24 mouse cellular contexts compared by ENCODE assay signal in genomic region chr2:103037831-103038230, GRCm38 (mm10). TPM values are rescaled to one million over a fixed set of nuclear protein-coding genes. Genes with fewer than 3 reads are reported as not detected.
DNase-seq lines count a peak whose midpoint lies in the region; ATAC-seq and TF ChIP-seq lines count a peak whose summit lies in the region.
"Had no signal": no experiment of that assay in that cellular context is flagged by ENCODE, and none has a peak within 500 bp of the region (broad histone marks: within the 10 kb centered on the region; RNA-seq: fewer than 3 reads in every experiment).

No protein-coding gene starts in this region.

- no peak overlapping the region for H3K4me3 ChIP-seq in kidney, adult 2 months (ENCODE audit: insufficient read depth, low read depth, low read length)
- no peak overlapping the region for H3K4me3 ChIP-seq in kidney, embryonic 14.5 days (ENCODE audit: low read length)
- H3K4me3 ChIP-seq in lung, postnatal 0 days (ENCODE audit: low read depth, low read length): no peak overlapping the region
- no peak overlapping the region for H3K4me3 ChIP-seq in lung, adult 2 months (replicated peaks; ENCODE audit: extremely low read depth, low read depth, low read length)
- H3K4me3 ChIP-seq: embryonic facial prominence, embryonic 12.5 days; embryonic facial prominence, embryonic 15.5 days; heart, embryonic 12.5 days; heart, embryonic 15.5 days; hindbrain, embryonic 10.5 days; hindbrain, embryonic 13.5 days had no signal

- peaks cover 6% of the 10 kb centered on the region; the same call in 1 of the 2 replicates for H3K4me1 ChIP-seq in kidney, adult 2 months (ENCODE audit: control insufficient read depth, insufficient read depth, low read length)
- H3K4me1 ChIP-seq in kidney, embryonic 14.5 days (ENCODE audit: control insufficient read depth, insufficient read depth, low read length): no peaks in the 10 kb centered on the region
- H3K4me1 ChIP-seq in lung, postnatal 0 days (ENCODE audit: insufficient read depth, low read depth, low read length): no peaks in the 10 kb centered on the region
- no peaks in the 10 kb centered on the region for H3K4me1 ChIP-seq in lung, adult 2 months (ENCODE audit: control insufficient read depth, insufficient read depth, low read length)
- H3K4me1 ChIP-seq: embryonic facial prominence, embryonic 12.5 days; embryonic facial prominence, embryonic 15.5 days; heart, embryonic 12.5 days; heart, embryonic 15.5 days; hindbrain, embryonic 10.5 days had no signal

- no peaks in the 10 kb centered on the region for H3K9me3 ChIP-seq in kidney, embryonic 14.5 days (ENCODE audit: control insufficient read depth, low read length)
- no peaks in the 10 kb centered on the region for H3K9me3 ChIP-seq in lung, postnatal 0 days (ENCODE audit: low read length)
- H3K9me3 ChIP-seq: embryonic facial prominence, embryonic 12.5 days; embryonic facial prominence, embryonic 15.5 days; heart, embryonic 12.5 days; heart, embryonic 15.5 days; hindbrain, embryonic 10.5 days; hindbrain, embryonic 13.5 days had no signal

- ATAC-seq in kidney, embryonic 14.5 days (ENCODE audit: low FRiP score, low TSS enrichment): no peak
- ATAC-seq in lung, postnatal 0 days: no peak
- ATAC-seq: forebrain, embryonic 14.5 days; forebrain, postnatal 0 days had no signal

- 46% methylated on average over 4 of the region's 4 CpGs for WGBS in kidney, adult 2 months
- WGBS in kidney, embryonic 14.5 days: 83% methylated on average over 4 of the region's 4 CpGs
- 84% methylated on average over 4 of the region's 4 CpGs for WGBS in lung, postnatal 0 days
- 75% methylated on average over 4 of the region's 4 CpGs for WGBS in lung, adult 2 months

- no peak overlapping the region for H3K9ac ChIP-seq in kidney, embryonic 14.5 days (ENCODE audit: low read depth, low read length)
- no peak overlapping the region for H3K9ac ChIP-seq in lung, postnatal 0 days (replicated peaks; ENCODE audit: low read depth)
- H3K9ac ChIP-seq: embryonic facial prominence, embryonic 12.5 days; embryonic facial prominence, embryonic 15.5 days; forebrain, postnatal 0 days; heart, embryonic 12.5 days; heart, embryonic 15.5 days; hindbrain, embryonic 13.5 days had no signal

- no peak for TF ChIP-seq POLR2A in kidney, adult 2 months (IDR thresholded peaks at IDR 0.05; ENCODE audit: low read depth, low read length)
- TF ChIP-seq POLR2A in lung, adult 2 months (IDR thresholded peaks at IDR 0.05; ENCODE audit: borderline replicate concordance, extremely low read depth, low read depth, low read length): no peak

- TF ChIP-seq CTCF in kidney, adult 2 months (conservative IDR thresholded peaks at IDR 0.05; ENCODE audit: insufficient read depth, insufficient read length, low read depth, low read length): no peak
- no peak for TF ChIP-seq CTCF in lung, postnatal 0 days (IDR thresholded peaks at IDR 0.05)
- no peak for TF ChIP-seq CTCF in lung, adult 2 months (IDR thresholded peaks at IDR 0.05; ENCODE audit: insufficient read depth, low read length)

- no peak overlapping the region for H3K27ac ChIP-seq in kidney, adult 2 months (ENCODE audit: insufficient read depth, low read depth, low read length)
- no peak overlapping the region for H3K27ac ChIP-seq in kidney, embryonic 14.5 days (ENCODE audit: low read depth, low read length)
- no peak overlapping the region for H3K27ac ChIP-seq in lung, postnatal 0 days (ENCODE audit: low read length)
- H3K27ac ChIP-seq: embryonic facial prominence, embryonic 12.5 days; embryonic facial prominence, embryonic 15.5 days; heart, embryonic 15.5 days; hindbrain, embryonic 10.5 days; hindbrain, embryonic 13.5 days had no signal

- DNase-seq in kidney, adult 2 months: peak; percentile 42
- peak; percentile 24 for DNase-seq in lung, postnatal 0 days (ENCODE audit: low spot score)
- DNase-seq in lung, adult 2 months: no peak
- DNase-seq in MN1 (ENCODE audit: low spot score): peak; percentile 17
- peak; percentile 60 for DNase-seq in retina, postnatal 1 day
- no peak for DNase-seq in urinary bladder, postnatal 10 days (ENCODE audit: low spot score)
- DNase-seq: adrenal gland, adult 2 months; adrenal gland, postnatal 14 days; cerebellum, adult 11 months; cerebellum, adult 9-11 months; cerebellum, postnatal 25 days; forebrain, postnatal 0 days; gastrocnemius, postnatal 25 days; heart, adult 18-20 months; heart, postnatal 10 days; heart, postnatal 36 days had no signal

- no peak for TF ChIP-seq EP300 in lung, postnatal 0 days (IDR thresholded peaks at IDR 0.05)

- H3K36me3 ChIP-seq in kidney, adult 2 months (ENCODE audit: control insufficient read depth, insufficient read depth, low read length): no peaks in the 10 kb centered on the region; the same call in 1 of the 2 replicates
- peaks cover 6% of the 10 kb centered on the region; the same call in 1 of the 2 replicates for H3K36me3 ChIP-seq in kidney, embryonic 14.5 days (ENCODE audit: control insufficient read depth, insufficient read depth, low read length)
- H3K36me3 ChIP-seq in lung, postnatal 0 days (ENCODE audit: insufficient read depth, low read length): peaks cover 11% of the 10 kb centered on the region; the same call in 1 of the 2 replicates

- H3K4me2 ChIP-seq in kidney, embryonic 14.5 days (replicated peaks; ENCODE audit: low read depth, low read length): no peak overlapping the region
- H3K4me2 ChIP-seq in lung, postnatal 0 days (replicated peaks; ENCODE audit: low read depth, low read length): no peak overlapping the region
- H3K4me2 ChIP-seq: embryonic facial prominence, embryonic 12.5 days; embryonic facial prominence, embryonic 15.5 days; heart, embryonic 12.5 days; heart, embryonic 15.5 days; hindbrain, embryonic 13.5 days had no signal

- no peaks in the 10 kb centered on the region for H3K27me3 ChIP-seq in kidney, adult 2 months (replicated peaks; ENCODE audit: control insufficient read depth, insufficient read depth, low read length)
- no peaks in the 10 kb centered on the region for H3K27me3 ChIP-seq in kidney, embryonic 14.5 days (ENCODE audit: control insufficient read depth, insufficient read depth, low read length)
- H3K27me3 ChIP-seq in lung, postnatal 0 days (replicated peaks; ENCODE audit: insufficient read depth, low read length): no peaks in the 10 kb centered on the region
- H3K27me3 ChIP-seq: embryonic facial prominence, embryonic 12.5 days; embryonic facial prominence, embryonic 15.5 days; heart, embryonic 12.5 days; heart, embryonic 15.5 days; hindbrain, embryonic 13.5 days had no signal

RNA-seq across cellular contexts. Expression of gene Pdhx, which starts 35.5 kb away (rescaled TPM):
- polyA plus RNA-seq in kidney, adult 2 months (2012; rRNA removed): 27.9 and 37.2 TPM in 2 replicates
- 31.5 and 38.3 TPM in 2 replicates for polyA plus RNA-seq in kidney, embryonic 14.5 days (2014; fragmentation: Nextera tagmentation; extraction: Ambion mirVana)
- 23.0 and 25.3 TPM in 2 replicates for polyA plus RNA-seq in lung, postnatal 0 days (2015; fragmentation: Nextera tagmentation; extraction: Ambion mirVana)
- polyA plus RNA-seq in lung, adult 2 months (2012; rRNA removed): 10.8 and 16.0 TPM in 2 replicates

RNA-seq across cellular contexts. Expression of gene Apip, which starts 35.6 kb away (rescaled TPM):
- 18.7 and 24.4 TPM in 2 replicates for polyA plus RNA-seq in kidney, adult 2 months (2012; rRNA removed)
- polyA plus RNA-seq in kidney, embryonic 14.5 days (2014; fragmentation: Nextera tagmentation; extraction: Ambion mirVana): 73.7 and 73.9 TPM in 2 replicates
- polyA plus RNA-seq in lung, postnatal 0 days (2015; fragmentation: Nextera tagmentation; extraction: Ambion mirVana): 66.8 and 70.4 TPM in 2 replicates
- 12.0 and 13.7 TPM in 2 replicates for polyA plus RNA-seq in lung, adult 2 months (2012; rRNA removed)

Comparison
In these comparisons a context has a peak if more than half of its experiments do, and no peak if none do; other contexts are left out.
1. DNase-seq: peak in kidney, adult 2 months (single experiment), lung, postnatal 0 days (single experiment), MN1 (single experiment) and retina, postnatal 1 day (single experiment); none in lung, adult 2 months (single experiment) and urinary bladder, postnatal 10 days (single experiment).